Mouse (Mus musculus): ENCODE measurements around the gene Msh5.

DNA sequence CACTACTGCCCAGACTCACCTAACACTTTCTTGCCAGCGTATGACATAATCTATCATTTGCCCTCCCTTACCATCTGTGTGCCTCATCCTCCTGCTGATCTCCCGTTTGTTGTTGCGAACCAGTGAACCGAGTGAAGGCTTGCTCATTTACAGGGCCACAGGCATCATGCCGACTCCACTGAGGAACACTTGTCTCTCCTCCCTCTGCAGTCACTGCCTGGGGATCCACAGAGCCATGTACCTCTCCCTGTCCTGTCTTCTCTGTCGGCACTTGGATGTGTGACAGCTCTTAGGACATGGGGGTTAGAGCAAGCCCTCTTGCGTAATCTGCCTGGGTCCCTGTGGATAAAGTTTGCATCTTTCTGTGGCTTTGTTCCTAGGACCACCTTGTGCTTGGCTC is 37.0 kb downstream of the Msh5 start:
- no peak for TF ChIP-seq POLR2A (IDR thresholded peaks at IDR 0.05; ENCODE audit: low read depth, low read length)
- no peak for TF ChIP-seq CTCF (IDR thresholded peaks at IDR 0.05; ENCODE audit: extremely low read depth, insufficient read length, insufficient replicate concordance, low read depth, low read length)
